Mouse (Mus musculus) c-Kit-positive CD71-positive TER-119-positive erythroid progenitor cells, embryonic 14.5 days (primary cell): ENCODE measurements around the gene Gtse1.
"Not testable (repeated sequence)": the region's sequence is repeated elsewhere in the genome, so short reads cannot be mapped to it uniquely, and the experiment has no call there.

Experiments
- DNase-seq: peaks from one replicate; pipeline ENCODE4 v3.0.0-alpha.2; 2013; ENCODE audit warnings: low spot score

Gene Gtse1

GRCm38 (mm10) chr15:85859490-85860031, at the start of gene Gtse1:
TSS of gene Gtse1 (plus strand) at chr15:85859745.
- peak; percentile 91 for DNase-seq

DNA sequence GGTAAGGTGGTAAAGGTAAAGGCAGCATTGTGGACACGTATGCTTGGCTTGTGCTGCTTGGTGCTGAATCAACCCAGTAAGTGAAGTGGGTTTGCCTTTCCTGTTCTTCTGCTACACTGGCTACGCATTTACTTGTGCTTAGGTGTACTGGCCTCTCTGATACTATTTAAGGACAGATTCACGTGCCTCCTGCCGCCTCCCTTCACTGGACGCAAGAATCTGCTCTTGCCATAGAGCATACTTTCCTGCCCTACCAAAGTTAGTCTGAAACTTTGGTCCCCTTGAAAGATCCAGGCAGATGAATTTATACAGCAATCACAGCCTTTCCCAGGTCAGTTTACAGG, 49.1 kb upstream of the Gtse1 start:
- no peak for DNase-seq

GRCm38 (mm10) chr15:85810806-85811521, 48.6 kb upstream of the Gtse1 start:
- DNase-seq = peak; percentile 60

DNA sequence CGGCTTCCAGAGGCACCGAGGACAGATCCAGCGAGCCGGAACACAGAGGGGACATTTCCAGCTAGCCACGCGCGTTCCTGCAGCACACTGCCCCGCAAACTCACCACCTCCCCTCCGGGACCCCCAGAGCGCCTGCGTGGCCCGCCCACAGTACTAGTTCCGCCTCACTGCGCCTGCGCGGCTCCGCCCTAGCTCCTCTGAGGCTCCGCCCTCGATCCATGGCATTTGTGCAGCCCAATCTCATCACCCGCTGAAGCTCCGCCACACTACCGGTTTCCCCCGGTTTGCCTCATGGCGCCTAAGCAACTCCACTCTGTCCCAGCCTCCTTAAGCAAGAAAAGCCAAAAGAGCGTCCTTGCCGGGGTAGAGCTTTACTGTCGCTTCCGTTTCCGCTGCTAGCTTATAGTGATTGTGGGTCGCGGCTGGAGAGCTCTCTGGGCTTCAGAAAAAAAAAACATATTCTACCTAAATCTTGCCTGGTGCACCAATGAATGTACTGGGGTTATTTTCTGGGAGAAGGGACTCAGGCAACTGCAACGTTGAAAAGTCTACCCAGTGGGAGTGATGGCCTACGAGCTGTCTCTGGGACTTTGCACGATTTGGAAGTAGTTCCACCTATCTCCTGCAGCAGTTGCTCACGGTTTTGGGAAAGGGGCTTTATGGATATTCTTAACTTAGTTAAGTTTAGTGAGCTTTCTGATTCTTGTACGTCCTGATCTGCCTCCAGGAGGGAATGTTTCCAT, 47.8 kb upstream of the Gtse1 start, which contains the start of gene Cdpf1:
Cdpf1 (minus strand) TSS at position 163 of the 743 bp plus-strand sequence.
- DNase-seq = peak; percentile 96

GRCm38 (mm10) chr15:85813428-85813827, 46.1 kb upstream of the Gtse1 start:
- peak; percentile 46 for DNase-seq

- DNase-seq = no peak
These were observed 38.1 kb upstream of the Gtse1 start, which contains the start of gene Pkdrej for GRCm38 (mm10) chr15:85821203-85822010. TSS of gene Pkdrej (minus strand) at chr15:85821734.

- no peak for DNase-seq
These were observed 37.6 kb upstream of the Gtse1 start for GRCm38 (mm10) chr15:85822011-85822359.

DNA sequence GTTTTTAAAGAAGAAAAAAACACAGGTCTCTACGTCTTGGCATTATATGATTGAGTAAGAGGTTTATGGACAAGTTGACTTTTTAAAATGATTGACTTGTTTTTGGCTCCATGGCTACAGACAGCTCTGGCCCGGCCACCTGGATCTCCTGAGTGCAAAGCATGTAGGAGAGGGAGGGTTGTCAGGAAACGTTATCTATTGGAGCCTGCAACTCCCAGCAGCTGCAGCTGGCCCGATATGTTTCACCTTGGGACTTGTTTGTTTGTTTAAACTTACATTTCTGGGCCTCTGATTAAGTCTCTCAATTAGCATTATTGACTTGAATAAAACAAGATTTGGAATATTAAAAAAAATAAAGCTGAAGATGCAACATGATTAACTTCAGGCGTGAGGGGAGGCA, 32.9 kb upstream of the Gtse1 start:
- DNase-seq = peak; percentile 46

DNA sequence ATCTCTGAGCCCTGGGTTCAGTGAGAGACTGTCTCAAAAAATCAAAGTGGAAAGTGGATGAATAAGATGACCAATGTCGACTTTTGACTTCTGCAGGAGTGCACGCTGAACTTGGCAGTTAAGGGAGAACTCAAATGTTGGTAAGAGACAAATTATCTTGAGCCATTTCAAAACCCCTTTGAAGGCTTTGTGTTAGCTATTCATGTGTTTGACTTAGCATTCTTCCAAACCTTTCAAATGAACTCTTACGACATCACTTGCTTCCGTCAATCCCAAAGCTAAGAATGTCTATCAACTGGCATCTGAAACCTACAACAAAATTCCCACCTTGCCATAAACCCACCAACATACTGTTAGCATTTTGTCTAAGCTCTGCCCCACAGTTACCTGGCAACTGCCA, 31.5 kb upstream of the Gtse1 start:
- no peak for DNase-seq

DNA sequence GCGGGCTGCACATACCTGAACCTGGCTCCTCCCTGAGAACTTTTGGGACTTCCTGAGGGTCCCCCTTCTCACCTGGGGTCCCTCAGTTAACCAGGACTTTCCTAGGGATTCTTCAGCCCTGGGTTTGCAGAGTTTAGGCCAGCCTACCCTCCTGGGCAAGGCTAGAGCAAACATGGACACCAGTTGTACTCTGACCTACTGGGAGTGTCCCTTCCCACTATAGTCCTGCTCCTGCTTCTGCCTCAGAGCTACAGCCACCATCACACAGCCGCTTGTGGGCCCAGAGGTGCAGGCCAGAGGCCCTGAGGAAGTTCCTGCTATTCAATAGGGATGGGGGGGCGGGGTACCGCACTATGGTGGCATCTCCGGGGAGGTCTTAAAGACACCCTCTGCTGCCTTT, 30.1 kb upstream of the Gtse1 start:
- no peak for DNase-seq

- peak; percentile 70 for DNase-seq
These were observed 27.5 kb upstream of the Gtse1 start, which contains the start of gene Ttc38 for GRCm38 (mm10) chr15:85831954-85832590. TSS of gene Ttc38 (plus strand) at chr15:85832306.

DNA sequence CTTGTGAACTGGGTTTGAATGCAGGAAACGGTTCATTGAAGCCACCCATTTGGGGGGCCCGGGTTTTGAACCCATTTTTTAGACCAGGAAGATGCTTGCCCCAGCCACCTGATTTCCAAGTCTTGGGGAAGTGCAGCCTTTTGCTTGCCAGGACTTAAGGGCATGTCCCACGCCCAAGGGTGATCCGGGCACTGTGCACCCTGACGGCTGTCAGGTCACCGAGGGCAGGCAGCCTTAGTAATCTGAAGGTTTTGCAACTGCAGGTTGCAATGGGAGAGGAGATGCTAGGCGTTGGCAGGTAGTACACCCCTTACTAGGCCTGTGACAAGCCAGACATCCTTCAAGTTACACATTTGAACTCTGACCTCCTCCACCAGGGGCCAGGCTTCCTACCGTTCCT, 26.9 kb upstream of the Gtse1 start:
- DNase-seq = no peak

GRCm38 (mm10) chr15:85835335-85835734, 24.2 kb upstream of the Gtse1 start:
- DNase-seq = no peak

GRCm38 (mm10) chr15:85836887-85837286, 22.7 kb upstream of the Gtse1 start:
- no peak for DNase-seq

- no peak for DNase-seq
These were observed 18.6 kb upstream of the Gtse1 start for GRCm38 (mm10) chr15:85840983-85841382.

DNA sequence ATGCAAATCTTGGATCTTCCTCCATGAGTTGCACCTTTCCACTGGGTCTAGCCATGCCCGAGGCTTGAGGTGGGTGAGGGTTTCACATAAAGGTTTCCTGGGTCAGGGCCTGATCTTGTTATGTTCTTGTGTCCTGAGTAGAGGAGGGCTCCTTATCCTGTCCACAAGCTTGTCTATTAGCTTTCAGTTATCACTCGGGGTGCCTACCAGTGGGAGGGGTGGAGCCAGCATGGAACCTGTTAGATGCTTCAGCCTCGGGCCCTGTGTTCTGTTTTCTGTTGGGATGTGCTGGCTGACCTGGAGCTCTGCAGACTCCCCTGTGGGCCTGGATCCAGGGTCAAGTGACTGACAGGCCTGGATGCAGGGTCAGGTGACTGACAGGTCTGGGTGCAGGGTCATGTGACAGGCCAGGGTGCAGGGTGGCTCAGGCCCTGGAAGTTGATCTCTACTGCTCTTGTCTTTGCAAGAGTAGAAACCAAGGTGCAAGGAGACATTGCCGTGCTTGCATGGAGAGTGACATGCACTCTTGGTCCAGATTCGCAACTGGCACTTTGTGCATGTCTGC, 17.7 kb upstream of the Gtse1 start:
- no peak for DNase-seq

- no peak for DNase-seq
These were observed 14.5 kb upstream of the Gtse1 start for GRCm38 (mm10) chr15:85845071-85845470.

GRCm38 (mm10) chr15:85851656-85852392, 7.7 kb upstream of the Gtse1 start:
- no peak for DNase-seq

DNA sequence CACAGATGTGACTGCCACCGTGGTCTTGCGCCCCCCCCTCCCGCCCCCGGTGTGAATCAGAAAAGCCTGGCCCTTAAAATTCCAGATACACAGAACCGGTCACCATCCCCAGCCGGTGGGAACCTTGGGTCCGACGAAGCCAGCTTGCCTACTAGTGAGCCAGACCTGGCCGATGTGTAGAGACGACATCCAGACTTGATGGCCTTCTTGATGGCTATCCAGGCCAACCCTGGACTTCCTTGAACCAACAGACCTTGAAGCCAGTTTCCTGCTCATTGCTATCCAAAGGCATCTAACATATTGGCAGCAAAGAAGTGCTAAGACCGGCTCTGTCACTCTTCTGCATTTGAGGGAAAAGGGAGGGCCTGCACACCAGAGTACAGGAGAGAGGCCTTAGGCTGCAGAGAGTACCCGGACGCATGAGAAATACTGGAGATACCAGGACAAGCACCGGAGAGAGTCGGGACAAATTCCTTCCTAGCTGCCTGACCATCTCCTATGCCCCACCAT, 510 bp upstream of the Gtse1 start:
- DNase-seq = no peak

DNA sequence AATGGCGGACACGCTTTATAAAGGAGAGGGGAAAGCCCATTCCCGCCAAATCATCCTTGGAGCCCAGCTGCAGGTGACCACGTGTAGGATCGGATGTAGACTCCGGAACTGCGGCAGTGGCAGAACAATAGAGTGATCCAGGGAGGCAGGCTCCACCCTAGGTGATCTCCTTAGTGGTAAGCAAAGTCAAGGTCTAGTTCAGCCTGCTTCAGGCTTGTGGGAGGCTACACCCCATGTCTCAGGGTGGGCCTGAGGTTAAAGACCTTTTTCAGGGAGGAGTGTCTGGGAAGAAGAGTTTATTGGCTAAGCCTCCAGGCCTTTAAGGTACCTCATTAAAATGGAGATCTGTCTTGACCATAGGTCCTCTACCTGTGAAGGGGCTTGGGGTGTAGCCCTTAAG, 6.4 kb downstream of the Gtse1 start:
- not testable (repeated sequence) for DNase-seq

DNA sequence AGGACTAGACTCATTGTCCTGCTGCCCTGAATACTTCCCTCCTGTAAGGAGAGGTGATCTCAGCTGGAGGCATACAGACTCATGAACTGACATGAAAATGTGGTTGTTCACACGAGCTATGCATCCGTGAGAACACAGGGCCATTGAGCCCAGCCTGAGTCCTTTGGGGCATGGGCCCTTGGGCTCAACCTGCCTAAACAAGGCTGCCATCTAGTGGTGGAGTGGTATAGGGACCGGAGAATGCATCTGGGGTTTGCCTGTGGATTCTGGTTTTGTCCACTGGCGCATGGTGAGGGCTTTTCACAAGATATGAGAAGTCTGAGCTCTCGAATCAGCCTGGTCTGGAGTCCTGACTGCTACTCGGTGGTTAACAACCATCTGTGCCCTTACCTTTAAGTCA, 8.2 kb downstream of the Gtse1 start:
- peak; percentile 62 for DNase-seq
